Mouse (Mus musculus) monocyte, adult 5-6 weeks (primary cell): ENCODE results near the gene Asic2. TPM values are rescaled to one million over a fixed set of nuclear protein-coding genes. Genes with fewer than 3 reads are reported as not detected.

Source experiments
- ATAC-seq: fragments of 153-309, 156-312 bp; replicated peaks from 2 replicates; pipeline ENCODE4 v1.8.0; 2017; ENCODE audit warnings: mild to moderate bottlenecking; ENCODE audit not compliant: low TSS enrichment, insufficient number of reproducible peaks, severe bottlenecking, poor library complexity, low FRiP score
- total RNA-seq: library from RNA; stranded (forward); fragments of 200-1000, 200-491, 200-594 nt; gene quantifications from 3 replicates; pipeline ENCODE4 v1.2.3, GENCODE M21; 2017

Gene Asic2
- not detected in 3 replicates for total RNA-seq

DNA sequence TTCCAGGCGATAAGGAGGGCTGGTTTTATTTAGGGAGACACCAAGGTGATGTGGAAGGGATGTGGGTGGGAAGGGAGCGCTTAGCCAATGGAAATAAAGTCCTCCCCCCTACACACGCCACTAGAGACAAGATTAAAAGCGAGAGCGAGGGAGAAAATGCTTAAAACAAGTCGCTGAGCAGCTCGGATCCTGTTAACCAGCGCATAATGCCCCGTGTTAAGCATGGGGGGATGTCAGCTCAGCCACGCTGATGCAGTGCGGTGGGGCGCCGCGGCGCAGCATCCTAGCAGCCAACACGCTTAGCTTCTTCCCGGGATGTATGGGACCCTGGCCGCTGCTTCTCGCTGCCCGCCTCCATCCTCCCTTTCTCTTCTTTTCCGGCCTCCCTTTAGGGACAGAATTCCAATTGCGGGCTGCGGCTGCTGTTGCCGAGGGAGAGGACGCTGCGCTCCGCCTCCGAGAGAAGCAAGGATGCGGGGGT is at the start of gene Asic2:
TSS of gene Asic2 (minus strand) at position 57 of the 481 bp plus-strand sequence.
- no peak for ATAC-seq

DNA sequence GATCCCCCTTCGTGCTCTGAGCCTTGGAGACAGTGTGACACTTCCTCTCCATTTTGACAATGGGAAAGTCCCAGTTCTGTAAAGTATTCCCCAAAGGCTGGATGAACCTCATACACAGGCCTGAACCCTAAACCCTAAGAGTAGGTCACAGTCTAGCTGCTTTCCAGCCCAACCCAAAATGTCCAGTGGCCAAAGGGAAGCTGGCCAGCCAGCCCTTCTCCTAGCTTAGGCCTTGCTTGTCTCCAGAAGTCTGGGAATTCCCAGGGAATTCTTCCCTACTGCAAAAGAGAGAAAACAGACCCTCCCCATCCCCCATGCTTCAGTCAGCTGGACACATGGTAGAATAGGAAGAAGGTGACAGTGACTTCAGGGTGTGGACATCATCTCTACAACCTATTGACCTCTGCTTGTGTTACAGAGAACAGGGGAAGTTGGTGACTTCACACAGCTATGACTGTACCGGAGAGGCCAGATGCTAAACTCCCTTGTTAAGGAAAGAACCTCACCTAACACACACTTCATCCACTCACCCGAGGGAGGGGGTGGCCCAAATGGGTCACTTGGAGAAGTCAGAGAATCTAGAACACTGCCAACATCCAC is 48.0 kb upstream of the Asic2 start:
- peak; percentile 89 for ATAC-seq

DNA sequence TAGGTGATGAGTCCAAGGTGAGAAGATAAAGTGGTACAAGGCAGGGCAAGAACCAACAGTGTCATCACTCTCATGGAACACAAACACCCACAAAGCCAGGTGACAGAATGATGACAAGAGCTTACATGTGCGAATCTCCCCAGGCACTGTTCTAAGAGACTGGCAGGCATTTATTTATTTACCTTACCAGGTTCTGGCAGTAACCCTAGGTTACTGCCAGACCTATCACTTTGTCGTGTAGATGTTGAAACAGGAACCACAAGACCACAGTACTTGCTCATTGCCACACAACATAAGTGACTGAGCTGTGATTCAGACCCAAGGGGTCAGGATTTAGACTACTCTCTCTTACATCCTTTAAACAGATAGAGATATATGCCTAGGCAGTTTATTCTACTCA is 46.8 kb upstream of the Asic2 start:
- peak; percentile 61; the same call in 1 of the 2 replicates for ATAC-seq

DNA sequence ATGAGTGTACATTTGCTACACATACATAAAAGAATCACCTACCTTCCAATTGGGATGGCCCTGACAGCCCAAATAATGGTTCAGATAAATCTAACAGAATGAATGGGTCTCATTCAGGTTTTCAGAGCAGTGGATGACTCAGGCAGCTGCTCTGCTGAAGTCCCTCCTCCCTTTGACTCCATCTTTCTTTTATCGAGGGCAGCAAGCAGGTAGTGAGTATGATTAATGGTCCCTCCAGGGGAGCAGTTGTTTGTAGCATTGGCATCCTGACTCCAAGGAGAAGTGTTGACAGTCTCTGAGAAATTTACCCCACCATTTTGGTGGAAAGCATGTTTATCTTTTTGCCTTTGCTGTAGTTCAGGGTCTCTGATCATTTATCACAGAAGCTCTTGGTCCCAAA is 45.5 kb upstream of the Asic2 start:
- no peak for ATAC-seq

DNA sequence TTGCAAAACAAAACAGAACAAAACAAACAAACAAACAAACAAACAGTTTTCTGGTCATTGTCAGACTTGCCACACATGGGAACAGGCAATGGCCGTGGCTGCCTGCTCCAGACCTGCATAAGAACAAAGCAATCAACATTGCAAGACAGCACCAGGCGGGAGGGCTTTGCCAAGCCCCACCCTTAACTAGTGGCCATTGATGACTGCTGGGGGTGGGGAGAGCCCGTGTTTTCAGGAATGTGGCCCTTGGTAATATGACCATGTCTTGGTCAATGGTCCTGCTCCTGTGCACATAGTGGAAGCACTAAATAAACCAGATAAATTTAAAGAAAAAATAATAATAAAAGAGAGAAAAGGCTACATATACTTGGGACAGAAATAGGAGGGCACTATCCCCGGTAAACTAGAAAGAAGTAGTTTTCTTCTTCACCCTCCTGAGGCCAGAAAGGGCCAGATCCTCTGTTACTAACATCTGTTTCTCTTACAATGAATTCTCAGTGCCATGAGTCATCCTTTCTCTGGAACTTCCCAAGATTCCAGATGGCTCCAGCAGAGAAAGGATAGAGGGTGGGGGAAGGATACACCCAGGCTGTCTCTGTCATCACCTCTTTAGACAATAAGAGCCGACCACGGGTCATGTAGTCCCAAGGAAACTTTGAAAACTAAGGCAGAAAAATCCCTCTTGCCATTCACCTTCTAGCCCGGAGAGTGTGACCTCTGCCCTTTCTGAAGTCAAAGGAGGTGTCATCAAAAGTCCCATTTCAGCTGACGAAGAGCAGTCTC is 43.3 kb upstream of the Asic2 start:
- no peak for ATAC-seq

DNA sequence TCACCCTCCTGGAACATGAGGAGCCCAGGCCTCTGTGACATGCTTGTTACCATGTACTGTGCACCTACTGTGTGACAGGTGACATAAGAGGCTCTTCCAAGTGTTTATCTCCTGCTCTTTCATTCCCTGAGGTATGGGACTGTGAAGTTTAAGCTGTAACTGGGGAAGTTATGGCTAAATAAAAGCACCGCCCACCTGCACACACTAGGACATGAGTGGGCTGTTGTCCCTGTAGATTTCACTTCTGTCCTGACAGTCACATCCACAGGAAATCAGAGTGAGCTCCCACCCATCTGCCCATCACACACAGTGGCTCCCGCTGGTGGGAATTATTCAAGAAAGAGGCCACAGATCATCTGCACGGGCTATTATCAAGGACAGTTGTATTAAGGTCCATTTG is 41.9 kb upstream of the Asic2 start:
- ATAC-seq: no peak

DNA sequence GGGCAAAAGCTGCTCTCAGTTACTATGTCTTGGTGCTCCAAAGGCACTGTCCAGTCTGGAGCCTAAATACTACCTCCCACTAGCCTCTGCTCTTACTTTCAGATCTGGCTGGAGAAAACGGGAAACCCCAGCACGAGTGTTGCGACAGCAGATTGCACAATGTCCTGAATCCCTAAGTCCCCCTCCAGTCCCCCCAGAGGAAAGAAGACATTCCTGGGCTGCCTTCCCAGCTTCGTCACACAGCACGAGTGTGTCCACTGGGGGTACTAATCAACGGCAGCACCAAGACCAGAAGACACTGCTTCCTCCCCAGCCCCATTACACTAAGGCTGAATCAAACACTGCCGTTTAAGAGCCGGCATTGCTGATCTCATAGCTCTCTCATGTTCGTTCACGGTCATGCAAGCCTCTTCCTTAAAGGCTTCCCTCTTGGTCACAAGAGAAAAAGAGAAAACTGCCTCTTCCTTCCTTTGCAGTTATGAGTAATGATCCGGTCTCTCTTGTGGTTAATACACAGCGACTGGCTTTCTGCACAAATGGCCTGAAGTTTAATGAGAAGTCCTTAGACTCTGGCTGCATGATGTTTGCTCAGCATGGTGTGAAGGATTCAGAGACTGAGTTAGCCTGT is 38.7 kb upstream of the Asic2 start:
- ATAC-seq: no peak

DNA sequence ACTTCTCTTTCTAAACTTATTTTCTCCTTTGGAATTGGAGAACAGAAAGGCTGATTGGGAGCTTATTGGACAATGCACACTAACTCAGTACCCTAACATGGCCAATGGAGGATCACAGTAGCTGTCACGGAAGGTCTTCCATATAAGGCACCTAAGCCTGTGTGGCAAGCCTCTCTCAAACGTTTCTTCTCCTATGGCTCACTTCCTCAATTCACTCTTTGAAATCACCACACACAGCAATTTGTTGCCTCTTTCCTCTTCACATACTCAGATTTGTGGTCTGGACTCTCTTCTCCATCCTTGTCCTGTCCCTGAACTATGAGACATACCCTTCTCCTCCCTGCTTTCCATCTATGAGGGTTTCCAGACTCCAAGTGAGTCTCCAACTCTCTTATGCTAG is 36.6 kb upstream of the Asic2 start:
- peak; percentile 93 for ATAC-seq

DNA sequence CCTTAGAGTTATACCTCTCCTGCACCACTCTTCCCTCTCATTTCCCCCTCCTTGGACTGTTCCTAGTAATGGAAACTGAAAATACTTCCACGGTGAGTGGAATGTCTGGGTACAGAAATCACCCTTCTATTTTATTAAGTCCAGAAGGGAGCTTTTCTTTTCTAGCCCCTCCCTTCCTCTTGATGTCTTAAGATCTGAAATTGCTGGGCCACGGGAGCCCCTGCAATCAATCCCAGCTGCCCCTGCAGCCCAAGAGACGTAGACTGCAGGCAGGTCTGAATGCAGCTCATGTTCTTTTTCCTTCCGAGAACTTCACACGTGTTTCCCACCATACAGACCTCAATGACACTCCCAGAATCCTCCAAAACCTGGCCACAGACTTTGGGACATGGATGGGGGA is 32.3 kb upstream of the Asic2 start:
- no peak for ATAC-seq

DNA sequence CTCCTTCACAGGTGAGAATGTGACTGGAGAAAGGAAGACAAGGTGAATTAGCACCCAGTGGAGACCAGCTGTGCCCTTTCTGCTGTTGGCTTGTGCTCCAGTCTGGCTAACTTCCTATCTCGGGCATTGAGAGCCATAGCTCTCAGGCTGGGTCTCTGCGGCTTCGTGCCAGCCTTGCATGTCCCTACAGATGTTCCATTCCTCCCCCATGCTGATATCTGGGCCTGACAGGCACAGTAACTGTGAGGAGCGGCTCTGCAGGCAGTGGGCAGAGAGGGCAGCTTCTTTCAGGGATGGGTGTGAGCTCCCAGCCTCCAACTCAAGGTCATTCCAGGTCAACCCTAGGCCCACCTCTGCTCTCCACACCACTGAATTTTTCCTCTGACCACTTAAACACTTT is 31.2 kb upstream of the Asic2 start:
- no peak for ATAC-seq

DNA sequence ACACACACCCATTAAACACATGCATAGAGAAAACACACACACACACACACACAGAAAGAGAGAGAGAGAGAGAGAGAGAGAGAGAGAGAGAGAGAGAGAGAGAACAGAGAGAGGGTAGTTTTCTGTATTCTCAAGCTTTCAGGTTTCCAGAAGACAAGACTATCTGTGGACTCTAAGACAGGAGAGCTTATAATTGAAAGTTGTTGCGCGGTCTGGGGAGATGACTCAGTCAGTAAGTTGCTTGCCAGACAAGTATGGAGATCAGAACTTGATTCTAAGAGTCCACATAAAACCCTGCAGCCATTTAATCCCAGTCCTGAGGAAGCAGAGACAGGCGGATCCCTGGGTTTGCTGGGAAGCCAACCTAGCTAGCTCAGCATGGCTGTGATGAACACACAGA is 30.4 kb upstream of the Asic2 start:
- no peak for ATAC-seq

DNA sequence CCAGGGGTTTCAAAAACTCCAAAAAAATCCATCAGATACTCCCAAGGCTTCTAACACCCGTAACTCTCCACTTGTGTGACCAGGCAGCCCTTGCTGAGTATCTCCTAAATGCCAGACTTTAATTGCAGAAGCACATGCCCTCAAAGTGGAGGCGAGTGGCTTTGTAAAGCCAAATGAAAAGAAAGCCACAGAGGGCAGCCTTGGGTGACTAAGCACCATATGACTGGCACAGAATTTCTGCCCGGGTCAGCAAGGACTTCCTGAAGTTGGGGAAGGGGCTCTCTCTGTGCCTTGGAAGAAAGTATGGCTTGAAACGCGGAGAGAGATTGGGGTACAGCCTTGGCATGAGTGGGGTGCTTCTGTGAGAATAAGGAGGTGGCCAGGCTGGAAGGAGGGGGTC is 28.8 kb upstream of the Asic2 start:
- ATAC-seq: no peak

DNA sequence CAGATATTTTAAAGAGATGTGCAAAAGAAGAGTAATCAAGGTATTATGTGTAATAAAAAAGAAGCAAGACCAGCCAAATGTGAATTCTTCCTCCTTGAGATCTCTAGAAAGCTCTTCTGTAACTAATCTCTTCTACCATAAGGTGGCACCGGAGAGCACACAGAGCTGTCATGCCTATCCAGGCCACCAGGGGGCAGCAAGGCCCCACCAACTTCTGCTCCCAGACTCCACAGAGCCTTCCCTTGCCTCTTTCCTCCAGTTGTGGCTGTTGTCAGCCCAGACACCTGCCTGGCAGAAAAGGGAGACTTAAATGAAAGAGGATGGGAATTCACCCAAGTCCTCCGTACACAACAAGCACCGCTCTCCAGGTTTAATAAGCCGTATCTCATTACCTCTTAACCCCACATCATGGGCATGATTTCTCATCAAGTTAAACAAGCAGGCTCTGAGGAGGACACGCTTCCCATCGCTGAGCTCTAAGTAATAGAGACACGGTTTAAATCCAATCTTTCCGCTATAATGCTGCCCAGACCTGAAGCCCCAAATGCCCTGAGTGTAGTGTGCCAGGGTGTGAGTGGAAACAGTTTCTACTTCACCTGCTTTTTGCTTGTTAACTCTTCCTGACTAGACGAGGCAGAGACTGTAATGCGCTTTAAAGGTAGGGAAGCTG is 28.1 kb upstream of the Asic2 start:
- ATAC-seq: peak; percentile 92

DNA sequence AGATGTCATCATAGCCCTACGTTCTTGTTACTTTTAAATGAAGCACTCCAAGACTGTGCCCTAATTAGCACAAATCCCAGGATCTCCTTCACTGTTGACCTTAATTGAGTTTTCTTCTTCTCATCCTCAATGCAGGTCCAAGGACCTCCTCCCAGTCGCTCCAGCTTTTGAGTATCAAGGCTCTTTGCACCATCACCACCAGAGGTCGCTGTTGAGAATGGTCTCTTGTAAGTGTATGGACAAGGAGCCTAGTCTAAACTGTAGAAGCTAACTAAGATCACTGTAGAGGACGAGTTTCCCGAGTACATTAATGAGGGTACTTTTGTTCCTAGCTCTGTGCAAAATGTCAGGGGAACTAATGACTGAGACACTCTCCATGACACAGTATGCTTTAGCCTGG is 14.9 kb upstream of the Asic2 start:
- 0 out of 2 replicates have a peak, but pooled peaks have one; percentile 43 for ATAC-seq

DNA sequence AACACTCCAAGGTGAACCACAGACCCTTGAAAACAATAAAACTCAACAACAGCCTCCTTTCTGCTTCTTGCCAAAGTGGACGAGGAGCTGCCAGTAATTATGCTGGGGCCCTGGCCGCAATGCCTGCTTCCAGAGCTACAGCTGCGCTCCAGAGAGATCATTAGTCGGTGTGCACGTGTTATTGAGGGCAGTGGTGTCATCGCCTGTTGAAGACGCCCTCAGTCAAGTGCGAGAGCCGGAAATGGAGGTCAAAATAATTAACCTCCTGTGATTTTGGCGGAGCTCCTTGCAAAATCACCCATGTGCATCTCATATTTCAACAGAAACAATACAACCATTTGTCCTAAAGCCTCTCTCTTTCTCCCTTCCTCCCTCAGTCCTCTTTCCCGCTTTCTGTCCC is 13.9 kb upstream of the Asic2 start:
- ATAC-seq: no peak

DNA sequence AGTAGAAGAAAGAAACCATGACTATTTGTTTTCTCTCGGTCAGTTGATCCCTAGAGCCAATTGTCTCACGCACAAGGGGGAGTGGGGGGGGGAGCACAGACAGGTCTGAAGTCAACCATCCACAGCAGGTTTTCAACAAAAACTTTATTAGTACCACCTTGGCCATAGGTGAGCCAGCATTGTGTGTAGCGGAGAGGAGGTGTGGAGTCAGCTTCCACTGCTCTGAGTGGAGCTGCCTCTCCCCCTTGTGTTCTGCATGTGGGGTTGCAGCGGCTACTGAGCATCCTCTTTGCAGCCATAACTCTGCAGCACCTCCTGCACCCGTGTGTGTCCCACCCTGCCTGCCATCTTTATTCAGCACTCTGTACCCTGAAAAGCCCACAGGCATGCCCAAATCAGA is 6.3 kb upstream of the Asic2 start:
- ATAC-seq: no peak

DNA sequence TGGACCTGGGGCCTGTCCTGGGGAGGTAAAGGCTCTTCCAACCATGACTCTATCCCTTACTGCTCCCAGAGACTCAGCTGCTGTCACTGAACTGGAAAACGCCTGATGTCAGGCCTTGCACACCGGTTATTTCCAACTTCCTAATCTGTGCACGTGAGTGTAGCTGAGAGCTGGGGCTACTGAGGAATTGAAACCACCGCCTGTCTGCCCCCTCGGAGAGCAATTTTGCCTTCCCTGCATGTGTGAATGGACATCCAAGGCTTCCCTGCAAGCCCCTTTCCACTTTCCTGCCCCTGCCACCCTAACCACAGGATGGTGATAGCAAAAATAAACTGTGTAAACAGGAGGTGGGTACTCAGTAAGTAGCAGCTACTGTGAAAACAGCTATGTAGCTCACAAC is 5.4 kb upstream of the Asic2 start:
- 0 out of 2 replicates have a peak, but pooled peaks have one; percentile 29 for ATAC-seq

DNA sequence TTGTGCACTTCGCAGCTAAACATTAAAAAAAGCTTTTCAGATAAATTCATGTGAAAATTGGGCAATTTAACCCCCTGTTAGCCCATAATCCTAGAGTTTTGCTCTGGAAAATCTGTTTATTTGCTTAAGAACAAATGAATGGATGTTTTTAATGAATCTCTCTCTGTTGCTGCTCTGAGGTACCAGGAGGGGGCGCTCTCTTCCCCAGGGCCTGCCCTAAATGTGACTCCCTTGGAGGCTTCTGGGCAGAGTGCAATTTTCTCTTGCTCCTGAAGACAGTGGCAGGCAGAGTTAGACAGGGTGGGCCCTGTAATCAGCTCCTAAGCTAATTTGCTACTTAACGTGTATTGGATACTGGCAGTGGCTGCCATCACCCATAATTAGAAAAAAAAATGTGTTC is 3.8 kb upstream of the Asic2 start:
- ATAC-seq: no peak

DNA sequence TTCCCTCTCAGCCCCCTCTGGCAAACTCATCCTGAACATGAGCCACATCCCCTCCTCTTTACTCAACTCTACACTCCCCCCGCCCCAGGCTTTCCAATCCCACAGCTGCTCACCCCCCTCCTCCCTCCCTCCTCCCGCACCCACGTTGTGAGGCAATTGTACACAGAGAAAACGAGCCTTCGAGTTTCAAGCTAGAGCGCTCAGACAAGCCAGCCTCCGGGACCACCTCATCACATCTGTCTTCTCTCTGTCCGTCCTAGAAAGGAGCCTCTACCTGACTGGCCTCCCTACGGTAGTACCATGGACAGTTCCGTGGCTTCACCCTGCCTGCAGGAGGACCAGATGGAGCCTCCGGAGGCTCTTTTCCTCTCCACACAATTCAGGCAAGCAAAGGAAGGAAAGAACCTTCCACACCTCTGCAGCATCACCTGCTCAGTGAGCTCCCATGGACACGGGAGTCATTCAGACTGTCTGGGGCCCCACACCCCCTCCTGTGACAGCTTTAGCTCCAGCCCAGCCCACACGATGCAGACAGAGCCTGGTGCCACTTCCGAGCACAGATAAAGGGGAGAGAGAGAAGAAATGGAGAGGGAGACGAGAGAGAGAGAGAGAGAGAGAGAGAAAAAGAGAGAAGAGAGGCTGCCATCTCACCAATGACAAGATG is 1.5 kb downstream of the Asic2 start:
- ATAC-seq: no peak
